Mouse (Mus musculus): ENCODE data around the gene Gnaq. TPM values are rescaled to one million over a fixed set of nuclear protein-coding genes. Genes with fewer than 3 reads are reported as not detected.
"Not testable (repeated sequence)": the region's sequence is repeated elsewhere in the genome, so short reads cannot be mapped to it uniquely, and the experiment has no call there.

The Gnaq gene
- polyA plus RNA-seq, 1 experiment from 2014 or later: 115 TPM

- Histone ChIP-seq H3K9ac (ENCODE audit: low read depth, low read length) (no peak overlapping the region), H3K9me3 (replicated peaks; ENCODE audit: control insufficient read depth, low read length, poor library complexity, severe bottlenecking) (no peaks in the 10 kb centered on the region), H3K27me3 (ENCODE audit: control insufficient read depth, insufficient read depth, low read depth, low read length) (no peaks in the 10 kb centered on the region), H3K27ac (ENCODE audit: low read length) (no peak overlapping the region), H3K4me1 (ENCODE audit: control insufficient read depth, insufficient read depth, low read length) (0 out of 2 replicates have a peak, but pooled peaks cover 3% of the 10 kb centered on the region), H3K36me3 (ENCODE audit: control insufficient read depth, insufficient read depth, low read length) (no peaks in the 10 kb centered on the region), H3K4me3 (ENCODE audit: low read depth, low read length) (no peak overlapping the region), H3K4me2 (ENCODE audit: low read length) (no peak overlapping the region)
- WGBS: 94% methylated on average over 4 of the region's 4 CpGs
- ATAC-seq: no peak
These were observed 129.7 kb downstream of the Gnaq start for GRCm38 (mm10) chr19:16262340-16262739.

DNA sequence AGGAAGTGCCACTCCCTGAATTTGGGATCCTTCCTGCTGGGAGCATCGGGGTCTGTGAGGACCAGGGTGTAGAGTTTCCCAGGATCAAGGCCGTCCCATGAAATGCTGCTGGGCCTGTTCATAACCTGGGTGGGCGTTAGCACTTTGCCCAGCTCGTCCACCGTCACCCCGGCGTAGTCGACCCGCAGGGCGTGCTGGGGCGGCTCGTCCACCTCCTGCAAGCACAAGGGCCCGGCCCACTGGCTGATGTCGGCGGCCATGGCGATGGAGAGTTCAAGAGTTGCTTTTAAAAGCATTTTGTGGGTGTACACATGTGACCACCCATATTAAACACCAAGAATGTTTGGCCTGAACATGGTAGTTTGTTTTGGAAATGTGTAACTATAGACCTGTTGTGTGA is 134.7 kb downstream of the Gnaq start:
- WGBS: 97% methylated on average over 7 of the region's 16 CpGs
- ATAC-seq; H3K9me3 ChIP-seq (replicated peaks; ENCODE audit: control insufficient read depth, low read length, poor library complexity, severe bottlenecking); H3K36me3 ChIP-seq (ENCODE audit: control insufficient read depth, insufficient read depth, low read length); H3K9ac ChIP-seq (ENCODE audit: low read depth, low read length); H3K4me3 ChIP-seq (ENCODE audit: low read depth, low read length); H3K27ac ChIP-seq (ENCODE audit: low read length); H3K4me2 ChIP-seq (ENCODE audit: low read length); H3K4me1 ChIP-seq (ENCODE audit: control insufficient read depth, insufficient read depth, low read length); H3K27me3 ChIP-seq (ENCODE audit: control insufficient read depth, insufficient read depth, low read depth, low read length): not testable (repeated sequence)

DNA sequence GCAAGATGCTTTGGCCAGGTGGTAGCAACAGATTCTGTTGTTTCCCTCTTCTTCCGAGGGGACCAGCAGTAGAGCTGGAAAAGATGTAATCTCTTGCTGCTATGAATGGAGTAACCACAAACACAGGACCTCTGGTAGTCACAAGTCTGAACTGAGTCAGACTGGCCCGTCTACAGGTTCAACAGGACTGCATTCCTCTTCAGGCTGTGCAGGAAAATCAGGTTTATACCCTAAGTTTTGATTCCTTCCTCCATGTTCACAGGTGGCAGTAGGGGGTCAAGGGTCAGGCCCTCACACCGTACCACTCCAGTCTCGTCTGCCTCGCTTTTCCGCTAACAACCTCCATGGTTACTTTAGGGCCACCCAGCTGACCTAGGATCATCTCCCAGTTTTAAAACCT is 137.6 kb downstream of the Gnaq start:
- no peak for ATAC-seq
- Histone ChIP-seq H3K4me2 (ENCODE audit: low read length) (no peak overlapping the region), H3K36me3 (ENCODE audit: control insufficient read depth, insufficient read depth, low read length) (no peaks in the 10 kb centered on the region), H3K9me3 (replicated peaks; ENCODE audit: control insufficient read depth, low read length, poor library complexity, severe bottlenecking) (no peaks in the 10 kb centered on the region), H3K4me3 (ENCODE audit: low read depth, low read length) (no peak overlapping the region), H3K27me3 (ENCODE audit: control insufficient read depth, insufficient read depth, low read depth, low read length) (no peaks in the 10 kb centered on the region), H3K9ac (ENCODE audit: low read depth, low read length) (no peak overlapping the region), H3K27ac (ENCODE audit: low read length) (no peak overlapping the region), H3K4me1 (ENCODE audit: control insufficient read depth, insufficient read depth, low read length) (peaks cover 5% of the 10 kb centered on the region; the same call in 1 of the 2 replicates)
- WGBS: 93% methylated on average over 6 of the region's 6 CpGs

DNA sequence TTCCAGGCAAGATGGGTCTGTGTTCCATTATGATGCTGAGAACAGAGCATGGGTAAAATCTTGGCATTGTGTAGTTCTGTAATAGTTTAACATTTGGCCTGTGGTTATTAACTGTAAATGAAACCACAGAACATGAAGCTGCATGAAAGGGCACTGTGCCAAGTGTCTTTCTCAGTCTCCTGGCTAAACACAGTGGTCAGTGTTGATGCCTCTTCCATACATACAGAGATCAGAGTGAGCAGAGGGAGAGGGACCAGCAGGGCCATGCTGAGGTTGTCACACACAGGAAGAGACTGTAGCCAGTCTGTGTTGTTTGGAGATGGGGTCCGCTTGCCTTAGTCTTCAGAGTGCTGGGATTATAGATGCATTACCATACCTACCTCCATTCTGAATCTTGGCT is 138.4 kb downstream of the Gnaq start:
- ATAC-seq: peak; percentile 6; the same call in 1 of the 2 replicates
- H3K4me3 ChIP-seq (ENCODE audit: low read depth, low read length): no peak overlapping the region
- no peaks in the 10 kb centered on the region for H3K9me3 ChIP-seq (replicated peaks; ENCODE audit: control insufficient read depth, low read length, poor library complexity, severe bottlenecking)
- no peak overlapping the region for H3K27ac ChIP-seq (ENCODE audit: low read length)
- H3K27me3 ChIP-seq (ENCODE audit: control insufficient read depth, insufficient read depth, low read depth, low read length): no peaks in the 10 kb centered on the region
- H3K4me1 ChIP-seq (ENCODE audit: control insufficient read depth, insufficient read depth, low read length): peaks cover 5% of the 10 kb centered on the region; the same call in 1 of the 2 replicates
- H3K9ac ChIP-seq (ENCODE audit: low read depth, low read length): no peak overlapping the region
- 92% methylated on average over 1 of the region's 1 CpGs for WGBS
- H3K4me2 ChIP-seq (ENCODE audit: low read length): no peak overlapping the region
- H3K36me3 ChIP-seq (ENCODE audit: control insufficient read depth, insufficient read depth, low read length): no peaks in the 10 kb centered on the region

- Histone ChIP-seq H3K9me3 (replicated peaks; ENCODE audit: control insufficient read depth, low read length, poor library complexity, severe bottlenecking) (no peaks in the 10 kb centered on the region), H3K4me1 (ENCODE audit: control insufficient read depth, insufficient read depth, low read length) (peaks cover 5% of the 10 kb centered on the region; the same call in 1 of the 2 replicates), H3K4me2 (ENCODE audit: low read length) (no peak overlapping the region), H3K36me3 (ENCODE audit: control insufficient read depth, insufficient read depth, low read length) (no peaks in the 10 kb centered on the region), H3K4me3 (ENCODE audit: low read depth, low read length) (no peak overlapping the region), H3K27ac (ENCODE audit: low read length) (no peak overlapping the region), H3K9ac (ENCODE audit: low read depth, low read length) (no peak overlapping the region), H3K27me3 (ENCODE audit: control insufficient read depth, insufficient read depth, low read depth, low read length) (no peaks in the 10 kb centered on the region)
- no peak for ATAC-seq
- WGBS: 89% methylated on average over 4 of the region's 4 CpGs
These were observed 140.4 kb downstream of the Gnaq start for GRCm38 (mm10) chr19:16273021-16273420.

- no peak for ATAC-seq
- Histone ChIP-seq H3K36me3 (ENCODE audit: control insufficient read depth, insufficient read depth, low read length) (no peaks in the 10 kb centered on the region), H3K27me3 (ENCODE audit: control insufficient read depth, insufficient read depth, low read depth, low read length) (no peaks in the 10 kb centered on the region), H3K4me1 (ENCODE audit: control insufficient read depth, insufficient read depth, low read length) (no peaks in the 10 kb centered on the region; the same call in 1 of the 2 replicates), H3K4me2 (ENCODE audit: low read length) (no peak overlapping the region), H3K9me3 (replicated peaks; ENCODE audit: control insufficient read depth, low read length, poor library complexity, severe bottlenecking) (no peaks in the 10 kb centered on the region), H3K4me3 (ENCODE audit: low read depth, low read length) (no peak overlapping the region), H3K27ac (ENCODE audit: low read length) (no peak overlapping the region), H3K9ac (ENCODE audit: low read depth, low read length) (no peak overlapping the region)
- 80% methylated on average over 4 of the region's 4 CpGs for WGBS
These were observed 147.6 kb downstream of the Gnaq start for GRCm38 (mm10) chr19:16280231-16280630.

DNA sequence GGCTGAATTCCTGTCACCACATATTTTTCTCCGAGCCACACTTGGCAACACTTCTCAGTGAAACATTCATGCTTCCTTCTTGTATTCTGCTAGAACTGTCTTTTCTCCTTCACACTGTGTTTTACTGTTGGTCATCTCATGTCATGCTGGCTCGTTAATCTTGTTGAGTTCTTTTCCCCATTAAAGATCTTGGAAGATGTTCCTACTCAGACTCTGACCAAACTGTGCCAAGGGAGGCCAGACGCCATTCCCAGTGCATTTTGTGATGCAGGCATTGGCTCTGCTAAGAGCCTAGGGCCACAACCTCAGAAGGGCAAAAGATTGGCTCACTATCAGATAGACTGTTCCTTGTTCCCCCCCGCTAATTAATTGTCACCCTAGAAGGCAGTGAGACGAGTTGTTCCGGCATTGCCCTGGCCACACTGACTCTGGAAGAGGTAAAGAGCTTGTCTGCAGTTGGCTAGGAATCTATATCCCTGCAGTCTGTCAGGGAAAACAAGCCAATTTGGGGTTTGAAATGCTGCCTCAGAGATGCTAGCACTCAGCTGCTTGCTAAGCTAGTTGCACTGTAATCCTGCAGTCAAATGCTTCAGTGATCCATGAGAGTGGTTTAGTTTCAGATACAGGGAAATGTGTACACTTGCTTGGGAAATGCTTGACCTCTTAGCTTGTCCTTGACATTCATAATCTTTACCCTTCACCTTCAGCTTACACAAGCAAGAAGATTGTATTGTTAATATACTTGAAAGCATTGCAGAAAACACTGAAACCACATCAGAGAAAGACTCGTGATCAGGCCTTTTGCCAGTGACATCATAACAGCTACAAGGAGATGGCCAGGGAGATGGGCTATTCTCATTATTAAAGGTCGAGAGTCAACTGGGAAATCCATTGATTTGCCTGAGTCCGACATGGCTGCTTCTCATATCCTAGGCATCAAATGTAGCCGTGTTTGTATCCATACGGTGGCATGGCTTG is 152.7 kb downstream of the Gnaq start:
- no peak overlapping the region for H3K27ac ChIP-seq (ENCODE audit: low read length)
- no peaks in the 10 kb centered on the region for H3K36me3 ChIP-seq (ENCODE audit: control insufficient read depth, insufficient read depth, low read length)
- H3K4me2 ChIP-seq (ENCODE audit: low read length): no peak overlapping the region
- WGBS: 77% methylated on average over 11 of the region's 11 CpGs
- H3K4me3 ChIP-seq (ENCODE audit: low read depth, low read length): no peak overlapping the region
- H3K27me3 ChIP-seq (ENCODE audit: control insufficient read depth, insufficient read depth, low read depth, low read length): no peaks in the 10 kb centered on the region
- no peak overlapping the region for H3K9ac ChIP-seq (ENCODE audit: low read depth, low read length)
- ATAC-seq: no peak
- H3K9me3 ChIP-seq (replicated peaks; ENCODE audit: control insufficient read depth, low read length, poor library complexity, severe bottlenecking): no peaks in the 10 kb centered on the region
- H3K4me1 ChIP-seq (ENCODE audit: control insufficient read depth, insufficient read depth, low read length): peaks cover 15% of the 10 kb centered on the region

DNA sequence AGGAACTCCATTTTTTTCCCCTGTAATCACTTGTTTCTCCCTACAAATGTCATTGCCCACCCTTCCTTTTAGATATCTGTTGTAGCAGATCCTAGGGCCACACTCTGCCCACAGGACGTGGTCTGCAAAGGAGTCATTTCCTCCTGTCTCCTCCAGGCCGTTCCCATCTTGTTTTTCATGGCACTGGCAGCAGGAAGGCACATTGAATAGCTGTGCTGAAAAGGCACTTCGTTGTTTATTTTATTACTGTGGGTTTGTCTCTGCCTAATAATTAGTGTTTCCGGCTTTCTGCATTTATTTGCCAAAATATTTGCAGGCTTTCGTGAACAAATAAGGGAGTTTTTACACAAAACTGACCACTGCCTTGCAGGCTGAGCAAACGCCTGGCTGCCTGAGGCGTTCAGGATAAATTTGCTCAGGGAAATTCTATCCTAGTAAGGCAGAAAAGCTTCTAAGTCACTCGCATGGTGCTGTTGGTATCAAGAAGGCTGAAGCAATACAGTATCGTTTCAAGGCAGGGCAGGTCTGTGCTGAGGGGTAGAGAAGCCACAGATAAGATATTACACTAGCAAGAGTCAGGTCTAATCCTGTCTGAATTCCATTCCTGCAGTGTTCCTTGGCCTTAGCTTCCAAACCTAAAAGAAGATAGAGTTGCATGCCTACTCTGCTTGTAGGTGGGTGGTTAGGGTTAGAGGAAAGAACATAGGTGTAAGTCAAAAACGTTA is 154.0 kb downstream of the Gnaq start:
- H3K4me2 ChIP-seq (ENCODE audit: low read length): no peak overlapping the region

GRCm38 (mm10) chr19:16287307-16287706 is 154.7 kb downstream of the Gnaq start:
- WGBS: 73% methylated on average over 4 of the region's 4 CpGs
- no peaks in the 10 kb centered on the region for H3K27me3 ChIP-seq (ENCODE audit: control insufficient read depth, insufficient read depth, low read depth, low read length)
- H3K4me3 ChIP-seq (ENCODE audit: low read depth, low read length): no peak overlapping the region
- no peaks in the 10 kb centered on the region for H3K9me3 ChIP-seq (replicated peaks; ENCODE audit: control insufficient read depth, low read length, poor library complexity, severe bottlenecking)
- H3K4me2 ChIP-seq (ENCODE audit: low read length): no peak overlapping the region
- ATAC-seq: no peak
- peaks cover 26% of the 10 kb centered on the region for H3K4me1 ChIP-seq (ENCODE audit: control insufficient read depth, insufficient read depth, low read length)
- no peak overlapping the region for H3K27ac ChIP-seq (ENCODE audit: low read length)
- no peaks in the 10 kb centered on the region for H3K36me3 ChIP-seq (ENCODE audit: control insufficient read depth, insufficient read depth, low read length)
- no peak overlapping the region for H3K9ac ChIP-seq (ENCODE audit: low read depth, low read length)

More for the DNA sequence above, 154.0 kb downstream of the Gnaq start:
- ATAC-seq: no peak
- 74% methylated on average over 10 of the region's 10 CpGs for WGBS
- Histone ChIP-seq H3K4me3 (ENCODE audit: low read depth, low read length) (no peak overlapping the region), H3K27me3 (ENCODE audit: control insufficient read depth, insufficient read depth, low read depth, low read length) (no peaks in the 10 kb centered on the region), H3K36me3 (ENCODE audit: control insufficient read depth, insufficient read depth, low read length) (no peaks in the 10 kb centered on the region), H3K9me3 (replicated peaks; ENCODE audit: control insufficient read depth, low read length, poor library complexity, severe bottlenecking) (no peaks in the 10 kb centered on the region), H3K4me1 (ENCODE audit: control insufficient read depth, insufficient read depth, low read length) (peaks cover 20% of the 10 kb centered on the region), H3K27ac (ENCODE audit: low read length) (peak overlapping the region; percentile 17; the same call in 1 of the 2 replicates), H3K9ac (ENCODE audit: low read depth, low read length) (no peak overlapping the region)

Data from midbrain, embryonic 16.5 days (tissue).